Mouse (Mus musculus): ENCODE results near the gene Sgcd.

The Sgcd gene

DNA sequence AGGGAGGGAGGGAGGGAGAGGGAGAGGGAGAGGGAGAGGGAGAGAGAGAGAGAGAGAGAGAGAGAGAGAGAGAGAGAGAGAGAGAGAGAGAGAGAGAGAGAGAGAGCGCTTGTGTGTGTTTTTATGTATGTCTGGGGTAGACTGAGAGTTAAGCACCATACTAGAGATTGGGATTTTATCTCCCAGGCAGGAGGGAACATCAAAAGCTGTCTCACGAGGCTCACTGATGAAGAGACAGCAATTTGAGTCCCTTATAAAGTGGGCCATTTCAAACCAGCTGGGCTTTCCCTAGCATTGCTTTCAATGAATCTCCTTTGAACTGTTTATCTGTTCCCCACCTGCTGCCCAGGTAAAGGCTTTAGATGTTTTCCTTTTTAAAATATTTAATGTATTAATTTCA, 973.1 kb downstream of the Sgcd start:
- DNase-seq (ENCODE audit: low spot score in 2 of 2) = no peak

DNA sequence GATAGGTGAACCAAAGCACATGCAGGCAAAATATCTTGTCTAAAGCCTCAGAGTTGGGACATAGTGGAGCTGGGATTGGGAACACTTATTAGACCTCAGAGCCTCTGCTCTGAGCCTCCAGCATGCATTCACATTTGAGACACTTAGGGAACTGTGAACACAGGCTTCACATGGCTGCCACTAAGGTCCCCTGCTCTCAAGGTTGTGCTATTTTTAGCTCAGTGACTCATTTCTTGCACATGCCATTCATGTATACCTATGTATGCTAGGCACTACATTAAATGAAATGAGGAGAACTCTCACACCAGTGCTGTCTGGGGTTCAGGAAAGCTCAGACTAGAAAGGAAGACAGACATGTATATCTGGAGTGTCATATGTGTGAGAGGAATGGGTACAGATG, 974.5 kb downstream of the Sgcd start:
- DNase-seq (ENCODE audit: low spot score in 2 of 2) = no peak

DNA sequence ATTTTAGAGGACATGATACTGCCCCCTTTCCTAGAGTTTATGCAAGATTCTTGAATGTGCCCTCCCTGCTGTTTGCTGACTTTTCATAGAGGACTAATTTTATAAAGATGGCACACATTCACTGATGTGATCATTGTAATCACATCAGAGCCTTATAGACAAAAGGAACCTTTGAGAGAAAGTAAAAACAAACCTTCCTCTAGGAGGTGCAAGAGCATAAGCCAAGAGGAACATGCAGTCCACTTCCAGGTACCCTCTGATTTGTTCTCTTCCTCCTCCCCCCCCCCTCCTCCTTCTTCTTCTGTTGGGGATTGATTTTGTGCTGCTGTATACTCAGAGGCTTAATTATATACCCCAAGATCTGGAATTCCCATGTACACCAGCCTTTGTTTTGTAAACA, 978.6 kb downstream of the Sgcd start:
- no peak for DNase-seq (ENCODE audit: low spot score in 2 of 2)

DNA sequence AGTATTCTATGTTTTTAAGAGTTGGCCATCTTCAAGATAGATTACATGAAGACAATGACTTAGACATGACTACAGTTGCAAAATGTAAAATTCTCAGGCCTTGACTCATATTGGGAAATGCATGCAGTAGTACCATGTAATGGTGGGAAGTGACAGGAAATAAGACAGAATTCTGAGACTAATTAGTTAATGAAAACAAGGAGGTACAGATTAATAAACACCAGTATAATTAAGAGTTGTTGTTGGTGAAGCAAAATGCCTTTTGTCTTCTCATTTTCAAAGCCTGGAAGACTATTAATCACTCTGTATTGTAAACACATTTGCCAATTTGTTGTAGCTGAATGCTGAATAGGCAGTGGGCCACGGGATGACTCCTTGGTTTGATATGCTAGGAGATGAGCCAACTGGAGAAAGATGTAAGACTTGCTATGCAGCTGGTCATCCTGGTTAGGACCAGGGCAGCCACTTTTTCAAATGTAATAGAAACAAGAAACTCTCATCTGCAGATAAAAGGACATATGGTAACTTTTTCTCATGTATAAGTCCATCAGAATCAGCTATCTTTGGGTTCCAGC, 983.4 kb downstream of the Sgcd start:
- DNase-seq (ENCODE audit: low spot score in 2 of 2) = no peak

DNA sequence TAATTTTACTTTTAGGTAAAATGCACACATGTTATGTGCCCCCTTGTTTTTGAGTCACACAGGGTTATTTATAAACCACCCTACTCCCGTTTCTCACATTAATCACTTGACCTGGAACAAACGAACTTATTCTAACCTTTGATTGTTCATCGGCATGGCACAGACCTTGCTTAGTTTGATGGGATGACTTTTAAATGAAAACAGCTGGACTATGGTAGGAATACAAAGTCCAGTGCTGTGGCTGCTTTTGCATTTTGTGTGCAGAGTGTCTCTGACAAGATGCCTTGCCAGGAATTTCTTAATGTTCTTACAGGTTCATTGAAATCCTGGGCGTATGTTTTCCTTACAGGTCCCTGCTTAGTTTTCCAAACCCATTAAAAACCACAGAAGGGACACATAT, 1049.5 kb downstream of the Sgcd start:
- no peak for DNase-seq (ENCODE audit: low spot score in 2 of 2)

DNA sequence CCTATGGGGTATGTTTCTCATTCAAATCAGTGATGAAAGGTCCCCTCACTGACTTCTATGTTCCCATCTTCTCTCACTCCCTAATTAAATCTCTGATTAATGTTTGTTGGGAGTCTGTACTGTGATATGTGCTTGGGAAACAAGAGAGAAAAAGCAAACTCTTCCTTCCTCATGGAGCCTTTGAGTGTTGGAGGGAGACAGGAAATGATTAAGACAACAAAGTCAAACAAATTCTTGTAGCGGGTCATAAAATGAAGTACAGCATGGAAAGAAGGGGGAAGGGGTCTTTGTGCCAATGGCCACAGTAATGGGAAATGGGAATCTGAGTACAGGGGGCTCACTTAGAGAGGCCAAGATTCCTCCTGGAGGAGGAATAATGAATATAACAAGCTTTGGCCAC, 1063.8 kb downstream of the Sgcd start:
- no peak for DNase-seq (ENCODE audit: low spot score in 2 of 2)

DNA sequence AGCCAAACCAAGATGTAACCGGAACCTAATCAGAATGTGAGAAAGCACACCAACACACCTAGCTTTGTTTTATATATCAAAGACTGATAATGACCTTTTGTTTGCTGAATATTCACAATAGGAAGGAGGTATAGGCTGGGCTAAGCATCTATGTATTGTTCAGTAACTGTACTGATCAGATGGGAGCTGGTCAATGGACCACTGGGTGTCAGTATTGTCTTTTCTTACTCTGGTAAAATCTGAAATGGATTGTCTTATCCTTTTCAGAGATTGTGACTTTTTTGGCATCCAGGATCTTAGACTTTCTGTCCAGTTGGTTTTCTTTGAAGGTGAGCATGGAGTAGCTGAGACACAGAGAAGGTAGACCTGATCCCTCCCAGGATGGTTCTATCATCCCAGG, 1068.5 kb downstream of the Sgcd start:
- no peak for DNase-seq (ENCODE audit: low spot score in 2 of 2)

DNA sequence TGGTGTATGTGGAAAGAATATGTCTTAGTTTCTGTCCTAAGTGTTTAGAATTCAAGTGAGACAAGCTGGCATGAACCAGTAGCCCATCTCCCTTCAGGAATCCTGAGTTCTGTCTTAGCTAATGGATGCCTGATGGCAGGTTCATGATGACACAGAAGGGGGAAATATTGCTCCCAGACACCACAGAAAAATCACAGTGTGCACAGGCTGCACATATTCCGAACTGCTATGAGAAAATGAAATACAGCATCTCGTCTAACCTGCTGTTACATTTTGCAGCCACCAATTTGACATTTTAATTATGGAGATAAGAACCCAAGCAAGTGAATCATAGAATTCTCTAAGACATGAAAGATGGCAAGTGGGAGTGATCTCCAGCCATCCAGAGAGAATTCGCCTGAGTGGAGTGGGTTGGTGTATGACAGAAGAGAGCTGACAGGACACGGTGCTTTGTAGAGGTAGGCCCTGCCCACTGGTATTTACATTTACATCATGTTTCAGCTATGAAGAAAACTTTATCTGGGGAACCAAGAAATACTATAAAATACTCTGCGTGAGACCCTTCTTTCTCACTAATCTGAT, 1076.0 kb downstream of the Sgcd start:
- DNase-seq (ENCODE audit: low spot score in 2 of 2) = no peak

DNA sequence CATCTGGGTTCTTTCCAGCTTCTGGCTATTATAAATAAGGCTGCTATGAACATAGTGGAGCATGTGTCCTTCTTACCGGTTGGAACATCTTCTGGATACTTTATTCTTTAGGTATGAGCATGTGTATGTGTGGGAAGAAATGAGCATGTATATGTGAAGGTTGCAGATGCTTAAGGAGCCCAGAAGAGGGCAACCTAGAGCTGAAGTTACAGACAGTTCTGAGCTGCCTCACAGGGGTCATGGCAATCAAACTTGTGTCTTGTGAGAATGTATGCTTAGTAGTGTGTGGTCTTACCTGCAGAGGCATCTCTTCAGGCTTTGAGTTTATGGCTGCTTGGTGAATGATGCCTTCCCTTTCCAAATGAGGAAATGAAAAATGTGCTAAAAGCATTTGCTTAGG, 1084.5 kb downstream of the Sgcd start:
- no peak for DNase-seq (ENCODE audit: low spot score in 2 of 2)

DNA sequence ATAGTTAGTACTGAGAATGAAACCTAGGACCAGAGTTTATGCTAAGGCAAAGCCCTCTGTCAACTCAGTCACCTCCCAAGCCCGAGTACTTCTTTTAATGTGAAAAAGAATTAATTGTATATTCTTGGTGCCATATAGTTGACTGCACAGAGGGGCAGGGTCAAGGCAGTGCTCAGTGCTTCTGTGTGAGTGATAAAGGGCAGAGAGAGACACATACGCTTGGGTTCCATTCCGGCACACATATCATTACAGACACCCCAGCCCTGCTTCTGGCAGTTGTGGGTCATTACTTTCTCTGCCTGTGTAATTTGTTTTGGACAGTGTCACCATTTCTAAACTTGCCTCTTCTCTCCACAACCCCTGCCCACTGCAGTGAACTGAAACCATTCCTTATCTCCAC, 1099.7 kb downstream of the Sgcd start:
- no peak for DNase-seq (ENCODE audit: low spot score in 2 of 2)

DNA sequence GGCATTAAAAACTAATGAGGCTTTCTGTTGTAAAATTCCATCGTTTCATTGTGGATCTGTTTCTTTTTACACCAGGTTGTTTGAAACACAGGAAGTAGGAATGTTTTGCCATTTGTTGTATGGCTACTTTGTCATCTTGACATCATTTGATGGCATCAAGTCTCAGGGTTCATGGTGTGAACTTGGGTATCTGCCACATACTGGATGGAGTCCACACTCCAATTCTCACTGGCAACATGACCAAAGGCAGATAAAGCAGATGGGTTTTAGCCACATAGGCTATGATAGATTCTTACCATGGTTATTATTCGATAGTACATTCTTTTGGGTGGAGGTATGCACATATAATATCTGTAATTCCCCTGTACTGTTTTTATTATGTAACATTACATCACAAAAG, 1106.3 kb downstream of the Sgcd start:
- DNase-seq (ENCODE audit: low spot score in 2 of 2) = no peak

DNA sequence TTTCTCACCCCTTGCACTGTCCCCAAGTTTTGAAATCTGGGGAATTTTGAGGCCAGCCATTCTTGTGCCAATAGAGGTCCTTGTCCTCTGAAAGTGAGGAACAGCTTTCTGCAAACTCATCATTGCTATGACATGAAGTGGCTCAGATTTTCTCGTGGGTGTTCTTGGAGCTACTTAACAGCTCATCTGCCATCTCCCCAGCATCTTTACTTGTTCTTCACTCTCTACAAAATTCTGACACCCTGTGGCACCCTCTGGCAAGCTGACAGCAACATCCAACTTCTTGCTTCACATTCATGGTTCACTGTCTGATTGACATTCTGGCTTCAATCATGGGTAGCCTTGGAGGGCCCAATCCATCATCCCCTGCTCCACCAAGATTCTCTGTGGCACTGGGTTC, 1113.0 kb downstream of the Sgcd start:
- peak in 1 of 2 experiments; percentile 7 for DNase-seq (ENCODE audit: low spot score in 2 of 2)

DNA sequence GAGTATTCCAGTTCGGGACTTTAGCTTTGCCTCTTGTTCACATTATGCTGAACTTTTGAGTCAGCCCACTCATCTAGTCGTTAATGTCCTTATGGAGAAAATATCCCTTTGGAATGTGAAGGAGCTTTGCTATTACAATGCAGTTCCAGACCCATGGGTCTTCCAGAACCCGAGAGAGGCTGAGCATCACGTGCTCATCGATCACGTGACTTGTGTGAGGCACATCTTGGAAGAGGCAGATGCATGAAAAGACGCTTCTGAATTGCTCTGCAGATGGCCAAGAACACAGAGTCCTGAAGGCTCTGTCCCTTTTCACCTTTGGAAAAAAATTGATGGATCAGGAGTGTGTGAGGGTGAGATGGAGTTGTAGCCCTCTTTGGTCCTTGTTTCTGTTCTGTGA, 1120.2 kb downstream of the Sgcd start:
- no peak for DNase-seq (ENCODE audit: low spot score in 2 of 2)

DNA sequence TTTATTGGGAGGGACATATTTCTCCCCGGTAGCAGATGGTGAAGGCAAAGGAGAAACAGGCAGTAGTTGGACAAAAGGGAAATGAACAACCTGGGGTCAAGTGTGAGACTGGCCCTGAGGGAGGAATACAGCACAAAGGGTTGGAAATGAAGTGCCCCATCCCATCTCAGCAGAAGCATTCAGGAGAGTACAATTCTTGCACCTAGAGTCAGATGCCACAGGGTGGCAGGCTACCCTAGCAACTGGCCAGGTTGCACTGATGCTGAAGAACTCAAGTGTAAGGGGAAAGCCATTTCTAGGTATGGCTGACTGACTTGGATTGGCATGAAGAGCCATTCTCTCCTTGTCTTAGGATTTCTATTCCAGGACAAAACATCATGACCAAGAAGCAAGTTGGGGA, 1124.0 kb downstream of the Sgcd start:
- DNase-seq (ENCODE audit: low spot score in 2 of 2) = peak in 1 of 2 experiments; percentile 25

DNA sequence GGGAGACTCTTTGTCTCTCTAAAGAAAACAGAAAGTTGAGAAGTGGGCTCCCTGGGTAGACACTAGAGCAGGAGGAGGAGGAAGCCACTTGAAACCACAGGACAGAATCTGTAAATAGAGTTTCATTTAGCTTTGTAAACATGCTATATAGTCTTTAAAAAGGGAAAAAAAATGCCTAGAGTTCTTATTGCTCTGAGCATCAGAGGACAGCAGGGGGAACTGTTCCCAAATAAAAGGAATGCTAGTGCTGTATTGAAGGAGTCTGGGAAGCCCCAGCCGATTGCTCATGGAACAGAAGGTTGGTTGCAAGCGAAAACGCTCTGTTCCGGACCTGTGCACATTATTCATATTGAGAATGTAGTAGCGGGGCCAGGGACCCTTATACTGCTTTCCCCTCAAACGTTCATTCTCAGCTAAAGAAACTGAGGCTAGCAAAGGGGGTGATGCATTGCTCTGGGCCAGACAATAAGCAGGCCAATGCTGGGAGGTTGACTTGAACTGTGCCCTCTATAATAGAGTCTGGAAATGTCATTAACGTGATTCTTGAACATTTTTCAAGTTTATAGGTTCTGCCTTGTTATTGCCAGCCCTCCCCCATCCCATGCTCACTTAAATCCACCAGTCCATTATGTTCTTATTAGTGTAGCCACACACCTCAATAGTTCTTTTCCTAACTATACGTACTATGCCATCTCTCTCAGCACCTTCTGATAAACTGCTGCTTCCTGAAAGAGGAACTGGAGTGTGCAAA, 1140.4 kb downstream of the Sgcd start:
- DNase-seq (ENCODE audit: low spot score in 2 of 2) = peak in 1 of 2 experiments; percentile 23

DNA sequence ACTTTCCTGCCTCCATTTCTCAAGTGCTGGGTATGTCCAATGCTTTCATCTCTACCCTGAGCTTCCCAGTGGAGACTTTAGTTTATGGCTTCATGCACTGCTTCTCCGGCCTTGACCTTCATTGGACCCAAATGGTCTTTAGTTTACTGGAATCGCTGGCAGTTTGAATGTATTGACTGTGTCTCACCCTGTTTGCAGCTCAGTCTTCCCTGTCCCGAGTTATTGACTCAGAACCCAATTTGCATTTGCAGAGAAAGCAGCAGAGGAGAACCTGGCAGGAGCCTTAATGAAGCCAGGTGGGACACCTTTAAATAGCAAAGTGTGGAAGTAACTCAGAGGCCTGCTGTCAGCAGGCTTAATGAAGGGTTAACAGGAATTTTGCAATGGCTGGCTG, 1140.9 kb downstream of the Sgcd start:
- DNase-seq (ENCODE audit: low spot score in 2 of 2) = no peak

DNA sequence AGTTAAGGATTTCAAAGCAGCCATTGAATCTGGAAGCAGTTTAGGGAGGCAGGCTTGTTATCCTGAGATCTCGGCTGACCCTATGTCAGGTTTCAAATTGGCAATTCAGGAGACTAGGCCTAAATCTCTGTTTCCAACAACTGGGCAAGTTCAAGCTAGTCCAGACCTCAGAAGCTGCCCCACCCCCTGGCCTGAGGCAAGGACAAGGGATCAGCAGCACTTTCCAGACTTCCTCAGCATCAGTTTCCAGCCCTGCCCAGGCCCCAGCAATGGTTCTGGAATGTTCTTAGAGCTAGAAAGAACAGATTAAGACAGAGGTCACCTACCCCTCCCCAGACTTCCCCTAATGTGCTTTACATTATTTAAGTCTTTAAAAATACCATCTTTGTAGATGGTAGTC, 1142.1 kb downstream of the Sgcd start:
- no peak for DNase-seq (ENCODE audit: low spot score in 2 of 2)
